Mouse (Mus musculus): ENCODE measurements around the gene Stk16.

Gene Stk16

DNA sequence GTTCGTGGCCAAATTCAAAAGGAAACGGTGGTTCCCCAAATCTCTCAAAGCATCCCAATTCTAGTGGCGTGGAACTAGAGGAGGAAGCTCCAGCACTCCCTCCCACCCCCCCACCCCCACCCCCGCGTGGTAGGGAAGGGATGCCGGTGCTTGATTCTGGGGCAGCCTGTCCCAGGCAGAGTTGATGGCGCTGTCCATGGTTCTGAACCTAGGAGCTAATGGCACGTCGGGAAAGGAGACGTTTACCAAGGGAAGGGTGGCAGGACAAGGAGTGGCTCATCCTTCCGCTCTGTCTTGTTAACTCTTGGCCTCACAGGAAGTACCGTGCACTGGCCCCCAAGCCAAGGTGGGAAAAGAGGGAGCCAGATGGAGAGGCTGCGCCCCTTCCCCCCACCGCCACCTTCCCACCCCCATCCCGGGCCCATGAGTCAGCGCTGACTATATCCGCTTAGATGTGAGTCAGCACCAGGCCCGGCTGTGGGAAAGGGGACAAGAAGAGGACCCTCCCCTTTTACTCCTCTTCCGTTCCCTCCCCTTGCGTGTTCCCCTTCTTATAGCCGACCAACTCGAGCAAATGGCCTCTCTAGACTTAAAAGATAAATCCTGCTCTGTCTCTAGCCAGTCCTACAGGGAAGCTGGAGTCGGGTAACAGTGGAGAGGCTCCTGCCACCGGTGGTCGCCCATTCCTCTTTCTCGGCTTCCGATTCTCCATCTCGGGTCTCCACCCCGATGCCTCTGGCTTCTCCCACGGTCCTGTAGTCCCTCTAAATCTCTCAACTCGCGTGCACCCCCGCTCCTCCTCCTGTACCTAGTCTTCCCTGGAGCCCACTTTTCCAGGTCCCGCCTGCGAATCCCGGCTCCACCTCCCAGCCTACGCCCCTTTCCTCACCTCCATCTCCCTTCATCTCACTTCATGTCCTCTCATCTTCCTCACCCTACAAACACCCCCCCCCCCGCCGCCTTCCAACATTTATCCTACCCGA lies 52.6 kb downstream of the Stk16 start:
- in situ Hi-C loops (cut with MboI, MseI) = no loop called here

DNA sequence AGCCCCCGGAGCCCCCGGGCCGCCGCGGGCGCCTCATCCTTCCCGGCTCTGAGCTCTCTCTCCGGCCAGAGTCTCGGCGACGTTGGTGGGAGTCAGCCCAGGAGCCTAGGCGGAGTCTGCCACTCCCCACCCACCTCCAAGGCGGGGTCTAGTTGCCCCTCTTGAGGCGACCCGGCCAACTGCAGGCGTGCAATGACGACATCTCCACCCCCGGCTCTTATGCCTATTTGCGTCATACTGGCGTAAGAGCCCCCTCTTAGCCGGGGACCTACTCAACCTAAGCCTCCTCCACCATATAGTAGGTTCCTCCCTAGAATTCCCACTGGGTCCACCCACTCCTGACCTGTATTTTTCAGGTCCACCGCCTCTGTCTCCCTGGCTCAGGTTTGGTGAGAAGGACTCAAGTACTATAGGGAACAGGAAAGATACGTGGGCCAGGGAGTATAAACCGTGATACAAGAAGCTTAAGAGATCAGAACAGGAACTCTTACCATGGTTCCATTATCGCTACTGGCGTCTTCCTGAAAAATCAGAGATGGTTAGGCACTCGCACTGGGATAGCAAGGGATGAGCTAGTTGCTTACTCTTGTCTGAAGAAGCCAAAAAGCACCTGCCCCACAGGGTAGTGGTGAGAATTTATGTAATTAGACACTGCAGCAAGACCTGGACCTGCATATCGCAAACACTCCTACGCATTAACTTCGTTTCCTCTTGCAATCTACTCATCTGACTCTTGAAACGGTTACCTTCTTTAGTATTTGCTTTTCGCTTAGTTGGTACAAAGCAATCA lies 53.6 kb downstream of the Stk16 start, which contains the start of gene Ptprn:
Gene Ptprn, minus strand, starts transcription at position 412 of the 790 bp plus-strand sequence.
- in situ Hi-C loops (cut with MboI, MseI) = no loop called here

Data from regulatory T cell (primary cell).